In the genomic region with DNA sequence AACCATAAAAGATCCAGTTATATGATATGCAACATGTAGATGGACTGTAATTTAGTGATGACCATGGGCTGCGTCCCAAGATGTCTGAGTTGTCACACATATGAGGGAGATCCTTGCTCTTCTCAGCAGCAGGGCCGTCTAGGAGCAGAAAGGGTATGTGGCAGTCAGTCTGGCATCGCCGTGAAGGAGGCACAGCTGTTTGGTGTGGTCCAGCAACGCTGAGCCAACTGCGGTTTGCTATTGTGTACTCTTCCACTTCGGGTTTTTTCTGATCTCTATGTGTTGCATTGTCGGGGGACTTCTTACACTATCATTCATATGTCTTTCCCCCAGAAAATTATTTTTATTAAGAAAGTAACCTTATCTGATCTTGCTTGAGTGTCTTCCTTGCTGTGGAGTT, we compare ENCODE assay signal across 28 mouse cellular contexts. TPM values are rescaled to one million over a fixed set of nuclear protein-coding genes. Genes with fewer than 3 reads are reported as not detected.
DNase-seq lines count a peak whose midpoint lies in the region; ATAC-seq and TF ChIP-seq lines count a peak whose summit lies in the region.
"Had no signal": no experiment of that assay in that cellular context is flagged by ENCODE, and none has a peak within 500 bp of the region (broad histone marks: within the 10 kb centered on the region; RNA-seq: fewer than 3 reads in every experiment).

No protein-coding gene starts in this region.

- H3K27me3 ChIP-seq in lung, embryonic 15.5 days: no peaks in the 10 kb centered on the region
- H3K27me3 ChIP-seq in lung, postnatal 0 days (replicated peaks; ENCODE audit: insufficient read depth, low read length): 0 out of 2 replicates have a peak, but pooled peaks cover 2% of the 10 kb centered on the region
- H3K27me3 ChIP-seq in C2C12 (ENCODE audit: control insufficient read depth, insufficient read depth, insufficient read length): no peaks in the 10 kb centered on the region
- no peaks in the 10 kb centered on the region for H3K27me3 ChIP-seq in myocyte (ENCODE audit: control insufficient read depth, insufficient read depth, insufficient read length)
- H3K27me3 ChIP-seq: CH12.LX; forebrain, embryonic 12.5 days; Patski had no signal

- no peak for TF ChIP-seq EP300 in lung, postnatal 0 days (IDR thresholded peaks at IDR 0.05)

- no peaks in the 10 kb centered on the region for H3K36me3 ChIP-seq in lung, embryonic 15.5 days
- no peaks in the 10 kb centered on the region for H3K36me3 ChIP-seq in lung, postnatal 0 days (ENCODE audit: insufficient read depth, low read length)
- no peaks in the 10 kb centered on the region for H3K36me3 ChIP-seq in C2C12 (ENCODE audit: control insufficient read depth, insufficient read depth)
- no peaks in the 10 kb centered on the region for H3K36me3 ChIP-seq in myocyte (ENCODE audit: control insufficient read depth, insufficient read depth)
- H3K36me3 ChIP-seq: embryonic facial prominence, embryonic 13.5 days; embryonic facial prominence, embryonic 15.5 days; forebrain, embryonic 10.5 days; forebrain, embryonic 12.5 days; G1E had no signal

- no peaks in the 10 kb centered on the region for H3K79me2 ChIP-seq in C2C12 (ENCODE audit: control insufficient read depth, insufficient read depth)
- no peaks in the 10 kb centered on the region for H3K79me2 ChIP-seq in myocyte (ENCODE audit: control insufficient read depth, insufficient read depth)

- H3K4me2 ChIP-seq in lung, embryonic 15.5 days: no peak overlapping the region
- H3K4me2 ChIP-seq in lung, postnatal 0 days (replicated peaks; ENCODE audit: low read depth, low read length): no peak overlapping the region
- peak overlapping the region; percentile 62 for H3K4me2 ChIP-seq in myocyte (ENCODE audit: low read depth)
- H3K4me2 ChIP-seq: embryonic facial prominence, embryonic 13.5 days; embryonic facial prominence, embryonic 15.5 days; forebrain, embryonic 12.5 days had no signal

- TF ChIP-seq CTCF in lung, postnatal 0 days (IDR thresholded peaks at IDR 0.05): no peak
- TF ChIP-seq CTCF in C2C12 (IDR thresholded peaks at IDR 0.05; ENCODE audit: control insufficient read depth, insufficient read depth, insufficient read length): no peak

- H3K9ac ChIP-seq in lung, embryonic 15.5 days: no peak overlapping the region
- H3K9ac ChIP-seq in lung, postnatal 0 days (replicated peaks; ENCODE audit: low read depth): no peak overlapping the region
- H3K9ac ChIP-seq: embryonic facial prominence, embryonic 13.5 days; embryonic facial prominence, embryonic 15.5 days; forebrain, embryonic 12.5 days had no signal

- 54% methylated on average over 8 of the region's 8 CpGs for WGBS in lung, embryonic 15.5 days
- 63% methylated on average over 8 of the region's 8 CpGs for WGBS in lung, postnatal 0 days

- H3K4me1 ChIP-seq in lung, embryonic 15.5 days: peaks cover 40% of the 10 kb centered on the region
- H3K4me1 ChIP-seq in lung, postnatal 0 days (ENCODE audit: insufficient read depth, low read depth, low read length): peaks cover 3% of the 10 kb centered on the region; the same call in 1 of the 2 replicates
- H3K4me1 ChIP-seq: embryonic facial prominence, embryonic 15.5 days; forebrain, embryonic 10.5 days; forebrain, embryonic 12.5 days had no signal

- H3K27ac ChIP-seq in lung, embryonic 15.5 days: peak overlapping the region; percentile 76
- no peak overlapping the region for H3K27ac ChIP-seq in lung, postnatal 0 days (ENCODE audit: low read length)
- H3K27ac ChIP-seq: embryonic facial prominence, embryonic 13.5 days; embryonic facial prominence, embryonic 15.5 days; forebrain, embryonic 10.5 days; forebrain, embryonic 12.5 days had no signal

- TF ChIP-seq POLR2A in myocyte (IDR thresholded peaks at IDR 0.05; ENCODE audit: insufficient read length, low read depth): no peak

- H3ac ChIP-seq in C2C12 (ENCODE audit: control insufficient read depth, insufficient read length, low read depth) (no peak overlapping the region), myocyte (ENCODE audit: control insufficient read depth, insufficient read length) (no peak overlapping the region)

- no peak for DNase-seq in lung, postnatal 14 days
- DNase-seq in lung, postnatal 0 days (ENCODE audit: low spot score): no peak
- no peak for DNase-seq in lung, postnatal 36 days
- no peak for DNase-seq in embryo, embryonic 10 days (ENCODE audit: low spot score)
- DNase-seq: adrenal gland, adult 8-10 months; adrenal gland, postnatal 14 days; adrenal gland, postnatal 36 days; cerebellum, adult 11-12 months; cerebellum, adult 2 months; cerebellum, adult 9-10 months; cerebellum, postnatal 10 days; cerebellum, postnatal 25 days; embryo, embryonic 11 days had no signal

- 0 out of 2 replicates have a peak, but pooled peaks have one; percentile 36 for ATAC-seq in lung, embryonic 15.5 days (ENCODE audit: borderline replicate concordance, extremely low read depth, low FRiP score, low TSS enrichment)
- peak; percentile 37; the same call in 1 of the 2 replicates for ATAC-seq in lung, postnatal 0 days
- ATAC-seq: activated CD4-positive, CD25-positive, alpha-beta regulatory T cell, adult 4 months; CD4-positive, CD25-positive, alpha-beta regulatory T cell, adult 4 months; forebrain, embryonic 14.5 days; forebrain, embryonic 16.5 days; Patski had no signal

- no peaks in the 10 kb centered on the region for H3K79me3 ChIP-seq in C2C12 (ENCODE audit: low read depth)

- no peaks in the 10 kb centered on the region for H3K9me3 ChIP-seq in lung, embryonic 15.5 days
- no peaks in the 10 kb centered on the region for H3K9me3 ChIP-seq in lung, postnatal 0 days (ENCODE audit: low read length)
- H3K9me3 ChIP-seq: embryonic facial prominence, embryonic 13.5 days; embryonic facial prominence, embryonic 15.5 days; forebrain, embryonic 10.5 days; forebrain, embryonic 12.5 days had no signal

- no peak overlapping the region for H3K4me3 ChIP-seq in lung, embryonic 15.5 days
- no peak overlapping the region for H3K4me3 ChIP-seq in lung, postnatal 0 days (ENCODE audit: low read depth, low read length)
- no peak overlapping the region for H3K4me3 ChIP-seq in C2C12 (ENCODE audit: insufficient read depth, poor library complexity, severe bottlenecking)
- no peak overlapping the region for H3K4me3 ChIP-seq in myocyte
- H3K4me3 ChIP-seq: embryonic facial prominence, embryonic 13.5 days; embryonic facial prominence, embryonic 15.5 days; erythroblast, embryonic 14.5 days; forebrain, embryonic 10.5 days; forebrain, embryonic 12.5 days had no signal

TF ChIP-seq in C2C12, 6 proteins besides CTCF, POLR2A, EP300 and RAD21:
- TF ChIP-seq MYOD1 (IDR thresholded peaks at IDR 0.05; ENCODE audit: control insufficient read depth, insufficient read length, low read depth) (peak; percentile 81), USF1 (IDR thresholded peaks at IDR 0.05; ENCODE audit: low read depth) (no peak)

TF ChIP-seq in myocyte, 11 proteins besides CTCF, POLR2A, EP300 and RAD21:
- TF ChIP-seq MYOD1 (IDR thresholded peaks at IDR 0.05; ENCODE audit: control insufficient read depth in 1 of 3, insufficient read length in 2 of 3, low read depth in 2 of 3) (peak in 2 of 3 experiments; percentile 92 to 94), SRF (IDR thresholded peaks at IDR 0.05; ENCODE audit: control insufficient read depth, insufficient read length, low read depth) (no peak), TCF3 (IDR thresholded peaks at IDR 0.05; ENCODE audit: insufficient read length, low read depth) (peak; percentile 39), POLR2AphosphoS2 (IDR thresholded peaks at IDR 0.05; ENCODE audit: insufficient read length, low read depth) (no peak), TCF12 (IDR thresholded peaks at IDR 0.05; ENCODE audit: insufficient read depth, poor library complexity, severe bottlenecking) (peak; percentile 49), MYOG (IDR thresholded peaks at IDR 0.05; ENCODE audit: control insufficient read depth in 1 of 3, insufficient read depth in 1 of 3, insufficient read length in 2 of 3, low read depth in 2 of 3) (peak; percentile 53 to 87 (median 86)), CEBPB (IDR thresholded peaks at IDR 0.05; ENCODE audit: insufficient read depth, poor library complexity, severe bottlenecking) (peak; percentile 75; the same call in 1 of the 2 replicates), E2F4 (IDR thresholded peaks at IDR 0.05; ENCODE audit: insufficient read depth) (no peak)

RNA-seq across cellular contexts. Expression of a gene that starts 33.5 kb away (rescaled TPM):
- 112 and 113 TPM in 2 replicates for polyA plus RNA-seq in lung, embryonic 15.5 days (2015; fragmentation: Nextera tagmentation; extraction: Ambion mirVana)
- polyA plus RNA-seq in lung, postnatal 0 days (2015; fragmentation: Nextera tagmentation; extraction: Ambion mirVana): 87.4 and 94.0 TPM in 2 replicates
- polyA plus RNA-seq in C2C12 (2012; fragmentation: generic; extraction: Trizol) (25.9 TPM), myocyte (2012; fragmentation: generic; extraction: Trizol) (7.5 TPM)
- polyA plus RNA-seq: activated CD4-positive, CD25-positive, alpha-beta regulatory T cell, adult 4 months; CD4-positive, CD25-positive, alpha-beta regulatory T cell, adult 4 months; G1E had no signal
